Mouse (Mus musculus) midbrain, embryonic 15.5 days (tissue): ENCODE data around the gene Aicda. TPM values are rescaled to one million over a fixed set of nuclear protein-coding genes. Genes with fewer than 3 reads are reported as not detected.

ENCODE experiments used
- ATAC-seq: fragments of 200-750 bp; cut with Nextera tagmentation; replicated peaks from 2 replicates; pipeline ENCODE4 v1.8.0; 2017; ENCODE audit warnings: moderate TSS enrichment
- H3K27ac ChIP-seq: fragments of 300-500 bp; sonication (generic); 2 replicates; pipeline ENCODE4 v1.5.1; 2015; ENCODE audit warnings: mild to moderate bottlenecking, inconsistent platforms
- H3K27me3 ChIP-seq: fragments of 300-500 bp; sonication (generic); replicated peaks from 2 replicates; pipeline ENCODE4 v1.6.1; 2015; ENCODE audit warnings: inconsistent platforms
- H3K36me3 ChIP-seq: fragments of 300-500 bp; sonication (generic); replicated peaks from 2 replicates; pipeline ENCODE4 v1.6.1; 2015; ENCODE audit warnings: inconsistent platforms
- H3K4me1 ChIP-seq: fragments of 300-500 bp; sonication (generic); 2 replicates; pipeline ENCODE4 v1.6.1; 2015; ENCODE audit warnings: inconsistent platforms
- H3K4me2 ChIP-seq: fragments of 300-500 bp; sonication (generic); 2 replicates; pipeline ENCODE4 v1.6.1; 2015; ENCODE audit warnings: inconsistent platforms, mild to moderate bottlenecking, moderate library complexity
- H3K4me3 ChIP-seq: fragments of 300-500 bp; sonication (generic); 2 replicates; pipeline ENCODE4 v1.5.1; 2015; ENCODE audit warnings: mild to moderate bottlenecking, inconsistent platforms
- H3K9ac ChIP-seq: fragments of 300-500 bp; sonication (generic); 2 replicates; pipeline ENCODE4 v1.6.1; 2015; ENCODE audit warnings: mild to moderate bottlenecking, inconsistent platforms
- H3K9me3 ChIP-seq: fragments of 300-500 bp; sonication (generic); 2 replicates; pipeline ENCODE4 v1.6.1; 2016; ENCODE audit warnings: inconsistent platforms
- WGBS: fragments of 180-500 bp; shearing (Covaris S2); methylation state at CpG from one replicate; pipeline ENCODE4 v1.1.7; 2015; ENCODE audit warnings: mixed read lengths; 5-methylcytosine and 5-hydroxymethylcytosine counted together
- polyA plus RNA-seq: library from polyadenylated mRNA; unstranded; fragments of >200 nt; fragmentation: Nextera tagmentation; extraction: Ambion mirVana; gene quantifications from 2 replicates; pipeline ENCODE4 v1.2.1, GENCODE M21; 2015

Gene Aicda
- polyA plus RNA-seq, 1 experiment from 2014 or later: 0.56 TPM

- H3K4me1 ChIP-seq: no peaks in the 10 kb centered on the region
- H3K36me3 ChIP-seq: no peaks in the 10 kb centered on the region
- H3K27ac ChIP-seq: no peak overlapping the region
- no peak overlapping the region for H3K4me3 ChIP-seq
- H3K27me3 ChIP-seq: no peaks in the 10 kb centered on the region
- no peak overlapping the region for H3K9ac ChIP-seq
- ATAC-seq: peak; percentile 75
- H3K9me3 ChIP-seq: no peaks in the 10 kb centered on the region
- 35% methylated on average over 7 of the region's 7 CpGs for WGBS
- H3K4me2 ChIP-seq: no peak overlapping the region
Observed at GRCm38 (mm10) chr6:122595637-122596036, 42.0 kb downstream of the Aicda start.

- no peak for ATAC-seq
- 89% methylated on average over 7 of the region's 7 CpGs for WGBS
Observed at GRCm38 (mm10) chr6:122596608-122597007, 43.0 kb downstream of the Aicda start.

GRCm38 (mm10) chr6:122598014-122598413 is 44.4 kb downstream of the Aicda start:
- no peaks in the 10 kb centered on the region for H3K9me3 ChIP-seq
- H3K4me3 ChIP-seq: no peak overlapping the region
- H3K36me3 ChIP-seq: no peaks in the 10 kb centered on the region
- H3K27ac ChIP-seq: no peak overlapping the region
- no peaks in the 10 kb centered on the region for H3K27me3 ChIP-seq
- WGBS: 93% methylated on average over 4 of the region's 4 CpGs
- no peak overlapping the region for H3K9ac ChIP-seq
- no peak overlapping the region for H3K4me2 ChIP-seq
- 0 out of 2 replicates have a peak, but pooled peaks cover 6% of the 10 kb centered on the region for H3K4me1 ChIP-seq
- ATAC-seq: no peak

More at GRCm38 (mm10) chr6:122596608-122597007, 43.0 kb downstream of the Aicda start:
- no peaks in the 10 kb centered on the region for H3K36me3 ChIP-seq
- H3K27me3 ChIP-seq: no peaks in the 10 kb centered on the region
- H3K9ac ChIP-seq: no peak overlapping the region
- H3K9me3 ChIP-seq: no peaks in the 10 kb centered on the region
- H3K4me3 ChIP-seq: no peak overlapping the region
- no peak overlapping the region for H3K4me2 ChIP-seq
- no peaks in the 10 kb centered on the region for H3K4me1 ChIP-seq
- H3K27ac ChIP-seq: no peak overlapping the region

DNA sequence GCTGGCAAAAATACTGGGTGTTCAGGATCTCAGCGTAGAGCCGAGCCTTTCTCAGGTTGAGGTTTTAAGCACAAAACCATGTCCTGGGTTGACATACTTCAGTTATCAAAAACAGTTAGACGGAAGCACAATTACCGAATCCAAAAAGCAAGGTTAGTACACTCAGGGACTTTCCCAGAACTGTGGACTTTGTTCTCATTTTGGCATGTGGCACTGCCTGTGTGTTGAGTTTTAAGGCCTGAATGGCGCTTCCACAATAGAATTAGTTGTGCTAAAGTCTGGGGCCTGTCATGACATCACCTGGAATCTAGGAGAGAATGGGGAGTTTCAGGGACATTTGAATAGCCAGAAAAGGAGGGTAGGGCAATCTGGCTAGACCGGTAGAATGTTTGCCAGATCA is 44.8 kb downstream of the Aicda start:
- H3K27me3 ChIP-seq: no peaks in the 10 kb centered on the region
- no peak for ATAC-seq
- H3K27ac ChIP-seq: no peak overlapping the region
- WGBS: 77% methylated on average over 6 of the region's 6 CpGs
- no peaks in the 10 kb centered on the region for H3K36me3 ChIP-seq
- 0 out of 2 replicates have a peak, but pooled peaks cover 6% of the 10 kb centered on the region for H3K4me1 ChIP-seq
- H3K9me3 ChIP-seq: no peaks in the 10 kb centered on the region
- H3K9ac ChIP-seq: no peak overlapping the region
- H3K4me3 ChIP-seq: no peak overlapping the region
- no peak overlapping the region for H3K4me2 ChIP-seq

DNA sequence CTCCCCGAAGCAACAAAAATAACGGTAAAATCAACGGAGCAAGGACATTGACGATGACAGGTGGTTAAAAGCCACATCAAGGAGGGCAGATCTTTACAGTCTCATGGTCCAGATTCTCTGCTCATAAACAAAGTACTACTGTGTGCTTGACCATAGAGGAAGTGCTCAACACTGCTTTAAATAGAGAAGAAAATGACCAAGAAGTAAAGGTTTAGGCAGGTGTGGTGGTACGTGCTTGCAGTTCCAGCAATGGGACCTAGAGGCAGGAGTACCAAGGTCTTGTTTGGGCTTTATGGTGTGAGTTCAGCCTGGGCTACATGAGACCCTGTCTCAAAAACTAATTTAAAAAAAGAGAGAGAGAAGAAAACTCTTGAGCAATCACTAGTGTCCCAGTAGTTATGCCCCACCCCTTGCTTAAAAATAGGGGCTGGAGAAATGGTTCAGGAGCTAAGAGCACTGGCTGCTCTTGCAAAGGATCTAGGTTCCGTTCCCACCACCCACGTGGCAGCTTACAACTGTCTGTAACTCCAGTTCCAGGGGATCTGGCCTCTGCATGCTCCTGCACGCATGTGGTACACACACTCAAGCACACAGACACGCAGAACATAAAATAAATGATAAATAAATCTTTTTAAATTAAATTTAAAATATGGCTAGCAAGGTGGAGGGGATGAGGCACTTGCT is 45.6 kb downstream of the Aicda start:
- Histone ChIP-seq H3K9ac (no peak overlapping the region), H3K4me2 (no peak overlapping the region), H3K36me3 (no peaks in the 10 kb centered on the region), H3K9me3 (no peaks in the 10 kb centered on the region), H3K4me1 (0 out of 2 replicates have a peak, but pooled peaks cover 6% of the 10 kb centered on the region), H3K27ac (no peak overlapping the region), H3K4me3 (no peak overlapping the region), H3K27me3 (no peaks in the 10 kb centered on the region)
- no peak for ATAC-seq
- 93% methylated on average over 9 of the region's 9 CpGs for WGBS

DNA sequence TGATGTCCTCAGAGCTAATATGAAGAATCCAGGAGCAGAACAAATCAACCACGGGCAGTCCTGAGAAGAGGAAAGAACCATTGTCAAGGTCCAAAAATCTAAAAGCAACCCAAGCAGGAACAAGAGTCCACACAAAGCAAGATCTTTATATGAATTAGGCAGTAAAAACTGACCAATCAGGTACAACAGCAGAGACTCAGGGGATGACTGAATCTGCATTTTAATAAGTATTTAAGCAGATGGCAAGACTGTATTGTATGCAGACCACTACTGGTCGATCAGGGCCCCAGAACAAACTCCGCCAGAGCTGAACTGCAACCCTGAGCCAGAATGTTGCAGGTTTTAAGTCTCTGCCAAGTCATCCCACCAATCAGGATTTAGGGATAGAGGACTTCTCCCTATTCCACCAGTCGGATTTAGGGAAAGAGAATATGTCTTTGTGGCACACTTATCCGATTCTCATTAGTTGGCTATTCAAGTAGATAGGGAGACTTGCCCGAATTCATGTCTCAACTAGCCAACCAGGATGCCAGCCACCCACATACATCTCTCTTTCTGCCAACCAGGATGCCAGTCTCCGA is 46.6 kb downstream of the Aicda start:
- H3K27ac ChIP-seq: no peak overlapping the region
- H3K27me3 ChIP-seq: no peaks in the 10 kb centered on the region
- 0 out of 2 replicates have a peak, but pooled peaks cover 6% of the 10 kb centered on the region for H3K4me1 ChIP-seq
- no peak overlapping the region for H3K9ac ChIP-seq
- no peak for ATAC-seq
- no peak overlapping the region for H3K4me2 ChIP-seq
- 72% methylated on average over 7 of the region's 7 CpGs for WGBS
- no peaks in the 10 kb centered on the region for H3K9me3 ChIP-seq
- H3K36me3 ChIP-seq: no peaks in the 10 kb centered on the region
- H3K4me3 ChIP-seq: no peak overlapping the region

DNA sequence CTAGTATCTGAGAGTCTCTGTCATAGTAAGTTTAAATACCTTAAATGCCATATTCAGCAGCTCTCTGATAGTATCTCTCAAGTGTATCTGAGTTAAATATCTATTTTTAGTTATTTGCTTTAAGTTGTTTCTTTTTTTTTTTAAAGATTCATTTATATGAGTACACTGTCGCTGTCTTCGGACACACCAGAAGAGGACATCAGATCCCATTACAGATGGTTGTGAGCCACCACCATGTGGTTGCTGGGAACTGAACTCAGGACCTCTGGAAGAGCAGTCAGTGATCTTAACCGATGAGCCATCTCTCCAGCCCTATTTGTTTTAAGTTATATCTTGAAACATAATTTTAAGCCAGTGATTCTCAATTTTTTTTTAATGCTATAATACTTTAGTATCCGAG is 47.4 kb downstream of the Aicda start:
- 91% methylated on average over 4 of the region's 4 CpGs for WGBS
- Histone ChIP-seq H3K9me3 (no peaks in the 10 kb centered on the region), H3K9ac (no peak overlapping the region), H3K27me3 (no peaks in the 10 kb centered on the region), H3K36me3 (no peaks in the 10 kb centered on the region), H3K27ac (no peak overlapping the region), H3K4me1 (0 out of 2 replicates have a peak, but pooled peaks cover 6% of the 10 kb centered on the region), H3K4me3 (no peak overlapping the region), H3K4me2 (no peak overlapping the region)
- no peak for ATAC-seq

DNA sequence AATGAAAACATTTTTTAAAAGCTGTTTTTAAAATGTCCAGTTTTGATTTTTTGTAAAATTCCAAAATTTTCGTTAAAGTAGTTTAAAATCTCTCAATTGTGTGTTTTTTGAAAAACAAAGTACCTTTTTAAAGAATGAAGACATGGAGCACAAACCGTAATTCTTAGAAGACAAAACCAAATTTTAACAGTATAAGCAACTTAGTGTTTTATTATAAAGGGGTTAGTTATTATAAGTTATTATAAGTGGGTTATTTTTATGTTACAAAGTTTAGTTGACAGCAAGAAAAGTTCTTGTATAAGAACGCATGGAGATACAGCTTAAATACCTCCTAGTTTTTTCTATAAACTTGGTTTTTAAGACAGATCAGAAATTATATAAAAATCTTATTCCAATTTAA is 48.0 kb downstream of the Aicda start:
- Histone ChIP-seq H3K36me3 (no peaks in the 10 kb centered on the region), H3K27me3 (no peaks in the 10 kb centered on the region), H3K4me2 (0 out of 2 replicates have a peak overlapping the region, but pooled peaks have one; percentile 55), H3K4me3 (peak overlapping the region; percentile 32; the same call in 1 of the 2 replicates), H3K27ac (no peak overlapping the region), H3K9ac (no peak overlapping the region), H3K4me1 (0 out of 2 replicates have a peak, but pooled peaks cover 6% of the 10 kb centered on the region), H3K9me3 (no peaks in the 10 kb centered on the region)
- 88% methylated on average over 3 of the region's 3 CpGs for WGBS
- no peak for ATAC-seq

DNA sequence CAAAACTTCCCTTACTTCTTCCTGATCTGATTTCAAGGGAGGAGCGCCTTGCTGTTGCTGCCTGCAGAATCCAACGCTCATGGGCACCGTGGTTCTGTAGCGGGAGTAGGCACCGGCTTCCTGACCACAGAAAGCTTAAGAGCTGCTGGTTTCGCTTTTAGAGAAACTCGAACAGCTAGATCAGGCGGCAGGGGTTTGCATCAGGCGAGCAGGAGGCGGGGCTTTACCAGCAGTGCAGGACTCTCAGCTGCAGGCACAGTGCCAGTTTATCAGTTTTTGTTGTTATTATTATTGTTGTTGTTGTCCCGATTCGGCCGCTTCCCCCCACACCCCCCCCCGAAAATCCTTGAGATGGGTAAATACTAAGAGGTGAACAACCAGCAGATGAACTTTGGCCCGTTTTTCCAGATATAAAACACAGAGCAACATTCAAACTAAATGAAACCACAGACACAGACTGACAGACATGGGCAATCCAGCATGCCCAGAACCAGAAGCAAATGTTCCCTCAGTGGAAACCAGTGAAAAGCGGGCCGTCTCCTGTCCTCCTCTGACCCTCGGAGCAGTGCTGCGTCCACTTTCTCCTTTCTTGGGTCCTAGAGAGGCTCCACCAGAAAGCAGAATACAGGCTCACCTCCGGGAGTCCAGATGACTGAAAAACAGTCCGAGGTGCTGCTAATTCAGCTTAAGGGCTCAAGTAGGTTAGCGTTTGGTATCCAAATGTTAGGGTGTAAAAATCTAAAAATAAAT is 48.8 kb downstream of the Aicda start, which contains the start of gene Apobec1:
Gene Apobec1, minus strand, starts transcription at position 203 of the 750 bp plus-strand sequence.
- H3K27ac ChIP-seq: no peak within 1 kb of the TSS
- ATAC-seq: peak; percentile 77
- WGBS: 5% methylated on average over 22 of the region's 22 CpGs

DNA sequence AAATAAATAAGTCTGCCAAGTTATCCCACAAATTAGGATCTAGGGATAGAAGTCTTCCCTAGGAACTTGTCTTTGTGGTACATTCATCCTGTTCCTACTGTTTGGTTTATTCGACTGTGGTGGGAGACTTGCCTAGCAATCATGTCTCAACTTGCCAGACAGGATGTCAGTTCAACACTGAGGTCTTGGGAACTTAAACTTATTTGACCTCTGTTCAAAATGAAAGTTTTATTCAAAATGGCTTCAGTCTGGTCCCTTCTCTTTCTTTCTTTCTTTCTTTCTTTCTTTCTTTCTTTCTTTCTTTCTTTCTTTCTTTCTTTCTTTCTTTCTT is 49.4 kb downstream of the Aicda start:
- ATAC-seq: no peak
- Histone ChIP-seq H3K27ac (no peak overlapping the region), H3K4me1 (0 out of 2 replicates have a peak, but pooled peaks cover 6% of the 10 kb centered on the region), H3K36me3 (no peaks in the 10 kb centered on the region), H3K9me3 (no peaks in the 10 kb centered on the region), H3K27me3 (no peaks in the 10 kb centered on the region), H3K4me3 (no peak overlapping the region), H3K9ac (no peak overlapping the region), H3K4me2 (peak overlapping the region; percentile 55)
- WGBS: 56% methylated on average over 1 of the region's 1 CpGs

More for the DNA sequence above, 48.8 kb downstream of the Aicda start, which contains the start of gene Apobec1:
- peak within 1 kb of the TSS; percentile 7; the same call in 1 of the 2 replicates for H3K9ac ChIP-seq
- H3K27me3 ChIP-seq: no peaks in the 10 kb centered on the region
- H3K4me3 ChIP-seq: peak within 1 kb of the TSS; percentile 32
- H3K4me1 ChIP-seq: 0 out of 2 replicates have a peak, but pooled peaks cover 6% of the 10 kb centered on the region
- no peaks in the 10 kb centered on the region for H3K36me3 ChIP-seq
- peak within 1 kb of the TSS; percentile 55 for H3K4me2 ChIP-seq
- H3K9me3 ChIP-seq: no peaks in the 10 kb centered on the region

- ATAC-seq: no peak
- H3K27me3 ChIP-seq: no peaks in the 10 kb centered on the region
- H3K4me3 ChIP-seq: no peak overlapping the region
- no peak overlapping the region for H3K4me2 ChIP-seq
- H3K4me1 ChIP-seq: 0 out of 2 replicates have a peak, but pooled peaks cover 6% of the 10 kb centered on the region
- H3K27ac ChIP-seq: no peak overlapping the region
- H3K36me3 ChIP-seq: no peaks in the 10 kb centered on the region
- H3K9me3 ChIP-seq: no peaks in the 10 kb centered on the region
- no peak overlapping the region for H3K9ac ChIP-seq
Observed at GRCm38 (mm10) chr6:122604260-122604659, 50.7 kb downstream of the Aicda start.

DNA sequence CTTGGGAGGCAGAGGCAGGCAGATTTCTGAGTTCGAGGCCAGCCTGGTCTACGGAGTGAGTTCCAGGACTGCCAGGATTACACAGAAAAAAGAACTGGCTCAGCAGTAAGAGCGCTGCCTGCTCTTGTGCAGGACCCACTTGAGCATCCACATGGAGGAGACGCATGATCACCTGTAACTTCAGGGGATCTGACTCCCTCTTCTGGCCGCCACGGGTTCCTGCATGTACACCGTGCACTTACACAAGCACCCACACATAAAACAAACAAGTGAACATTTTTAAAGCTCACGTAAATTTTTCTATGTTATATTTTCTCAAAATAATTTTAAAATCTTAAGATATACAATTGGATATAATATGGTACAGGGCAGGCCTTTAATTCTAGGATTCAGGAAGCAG is 51.9 kb downstream of the Aicda start:
- no peak overlapping the region for H3K4me2 ChIP-seq
- H3K4me3 ChIP-seq: no peak overlapping the region
- no peaks in the 10 kb centered on the region for H3K36me3 ChIP-seq
- no peak overlapping the region for H3K9ac ChIP-seq
- H3K27me3 ChIP-seq: no peaks in the 10 kb centered on the region
- no peak overlapping the region for H3K27ac ChIP-seq
- WGBS: 91% methylated on average over 8 of the region's 8 CpGs
- ATAC-seq: no peak
- no peaks in the 10 kb centered on the region for H3K9me3 ChIP-seq
- H3K4me1 ChIP-seq: 0 out of 2 replicates have a peak, but pooled peaks cover 6% of the 10 kb centered on the region
